Mouse (Mus musculus): ENCODE data around the gene Zkscan4. TPM values are rescaled to one million over a fixed set of nuclear protein-coding genes. Genes with fewer than 3 reads are reported as not detected.
"Not testable (repeated sequence)": the region's sequence is repeated elsewhere in the genome, so short reads cannot be mapped to it uniquely, and the experiment has no call there.

The Zkscan4 gene
- 1 to 10 TPM; 1.2 to 1.5 TPM for total RNA-seq (2021)
- long read RNA-seq, experiment 1, partial matches to known transcripts: 0 of 2 reads
- long read RNA-seq, experiment 1, other reads (novel, unspliced or antisense): 0 of 2 reads
- long read RNA-seq, experiment 2, partial matches to known transcripts: 1 of 1 reads
- long read RNA-seq, experiment 2, other reads (novel, unspliced or antisense): 0 of 1 reads

GRCm38 (mm10) chr13:21478759-21479670 is at the start of gene Zkscan4, which contains the start of gene Gm10065:
Gene Zkscan4, plus strand, starts transcription at chr13:21478907.
Gene Gm10065, minus strand, starts transcription at chr13:21479441.
- DNase-seq (ENCODE audit: low spot score in 2 of 2): peak; percentile 24 to 62

- no peak for DNase-seq (ENCODE audit: low spot score in 2 of 2)
Measured at GRCm38 (mm10) chr13:21435476-21435875, 43.2 kb upstream of the Zkscan4 start.

DNA sequence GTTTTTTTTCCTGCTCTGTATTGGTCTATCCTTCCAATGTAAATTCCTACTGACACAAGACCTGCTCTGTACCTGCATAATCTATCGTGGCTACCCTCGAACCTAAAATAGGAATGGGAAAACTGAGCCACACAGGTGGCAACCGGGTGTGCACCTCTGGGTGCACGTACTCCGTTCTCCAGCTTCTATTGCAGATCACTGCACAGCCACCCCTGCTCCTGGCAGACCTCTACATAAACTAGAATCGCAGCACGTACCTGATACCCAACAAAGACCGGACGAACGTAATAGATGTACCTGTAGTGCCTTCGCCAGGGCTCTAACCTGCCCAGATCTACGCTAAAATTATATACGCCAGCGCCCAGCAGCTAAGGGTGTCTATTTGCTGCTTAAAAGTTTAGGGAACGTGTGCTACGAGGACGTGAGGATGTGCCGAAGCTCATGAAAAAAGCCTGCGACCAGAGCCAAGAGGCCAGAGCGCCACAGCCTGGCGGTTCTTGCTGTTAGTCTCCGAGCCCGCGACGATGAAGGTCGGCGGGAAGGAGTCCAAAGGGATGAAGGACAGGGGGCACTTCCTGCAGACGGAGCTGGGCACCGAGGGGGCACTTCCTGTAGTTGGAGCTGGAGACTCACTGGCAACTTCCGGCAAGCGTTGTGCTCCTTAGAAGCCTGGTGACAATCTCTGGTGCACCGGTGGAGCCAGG is 38.1 kb upstream of the Zkscan4 start, which contains the start of gene Pgbd1:
Gene Pgbd1 (minus strand): TSS at position 556 of the 704 bp plus-strand sequence.
- DNase-seq (ENCODE audit: low spot score in 2 of 2): peak; percentile 18 to 45

DNA sequence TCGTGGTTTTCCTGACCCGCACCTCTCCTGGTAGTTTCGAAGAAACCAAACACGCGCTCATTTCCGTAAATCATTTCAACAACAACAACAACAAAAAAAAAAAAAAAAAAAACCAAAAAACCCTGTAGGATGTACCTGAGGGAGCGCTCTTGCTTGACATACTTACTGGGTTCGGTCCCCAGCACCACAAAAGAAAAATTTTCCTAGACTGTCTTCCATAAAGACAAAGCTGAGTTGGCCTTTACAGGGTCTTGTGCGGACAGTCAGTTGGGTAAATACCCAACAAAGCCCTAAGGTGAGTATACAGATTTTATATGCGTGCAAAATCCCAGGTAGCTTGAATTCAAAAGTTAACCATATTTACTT is 37.5 kb upstream of the Zkscan4 start:
- DNase-seq (ENCODE audit: low spot score in 2 of 2): no peak

- no peak for DNase-seq (ENCODE audit: low spot score in 2 of 2)
Measured at GRCm38 (mm10) chr13:21446796-21447195, 31.9 kb upstream of the Zkscan4 start.

DNA sequence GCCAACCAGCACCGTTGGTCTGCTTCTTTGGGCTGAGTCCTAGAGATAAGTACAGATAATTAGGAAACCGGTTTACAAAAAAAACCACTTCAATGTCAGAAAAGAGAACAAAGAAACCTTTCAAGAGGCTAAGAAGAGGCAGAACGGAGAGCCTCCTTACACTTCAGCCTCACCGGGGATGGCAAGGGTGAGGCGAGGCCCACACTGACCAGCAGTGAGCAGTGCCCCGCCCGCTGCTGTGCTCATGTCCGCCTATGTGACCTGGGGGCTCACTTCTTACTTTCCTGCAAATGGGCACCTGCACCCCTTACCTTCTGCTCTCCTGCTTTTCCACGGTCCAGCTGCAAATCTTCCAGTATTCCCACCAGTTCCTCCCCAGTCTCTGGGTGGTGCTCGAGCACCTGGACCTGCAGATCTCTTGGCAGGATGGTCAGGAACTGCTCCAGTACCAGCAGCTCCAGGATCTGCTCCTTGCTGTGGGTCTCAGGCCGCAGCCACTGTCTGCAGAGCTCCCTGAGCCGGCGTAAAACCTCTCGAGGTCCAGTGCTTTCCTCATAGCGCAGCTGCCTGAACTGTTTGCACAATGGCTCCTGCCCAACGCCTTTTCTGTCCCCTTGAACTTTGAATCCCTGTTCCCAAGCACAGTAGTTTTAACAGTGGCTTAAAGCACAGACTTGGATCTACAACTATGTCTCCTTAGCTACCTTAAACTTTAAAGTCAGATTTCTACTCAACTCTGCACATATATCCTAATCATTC is 30.7 kb upstream of the Zkscan4 start:
- no peak for DNase-seq (ENCODE audit: low spot score in 2 of 2)

- DNase-seq (ENCODE audit: low spot score in 2 of 2): no peak
Measured at GRCm38 (mm10) chr13:21453042-21453441, 25.7 kb upstream of the Zkscan4 start.

- peak; percentile 43 to 82 for DNase-seq (ENCODE audit: low spot score in 2 of 2)
Measured at GRCm38 (mm10) chr13:21453449-21453848, 25.3 kb upstream of the Zkscan4 start, which contains the start of gene Zscan26. Gene Zscan26, minus strand, starts transcription at chr13:21453730.

GRCm38 (mm10) chr13:21454133-21454532 is 24.6 kb upstream of the Zkscan4 start:
- DNase-seq (ENCODE audit: low spot score in 2 of 2): no peak

GRCm38 (mm10) chr13:21456347-21456746 is 22.4 kb upstream of the Zkscan4 start:
- DNase-seq (ENCODE audit: low spot score in 2 of 2): no peak

- not testable (repeated sequence) for DNase-seq (ENCODE audit: low spot score in 2 of 2)
Measured at GRCm38 (mm10) chr13:21462516-21462915, 16.2 kb upstream of the Zkscan4 start.

DNA sequence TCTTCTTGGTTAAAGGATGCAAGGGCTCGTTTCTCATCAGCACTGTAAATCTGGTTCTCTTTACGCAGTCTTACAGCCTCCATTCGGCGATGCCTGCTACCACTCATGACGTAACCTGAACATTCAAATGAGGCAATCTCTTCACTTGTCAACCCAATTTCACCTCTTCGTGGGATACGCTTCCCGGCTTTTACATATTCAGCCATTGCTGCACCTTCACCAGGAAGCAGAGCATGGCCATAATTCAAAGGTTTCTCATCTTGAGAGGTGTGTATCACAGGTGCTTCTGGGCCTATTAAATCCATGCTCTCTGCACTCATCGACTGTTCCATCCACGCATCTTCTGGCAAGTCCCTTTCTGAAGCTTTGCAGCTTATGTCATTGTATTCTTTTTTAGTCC is 11.4 kb upstream of the Zkscan4 start:
- DNase-seq (ENCODE audit: low spot score in 2 of 2): no peak

- peak; percentile 58 to 79 for DNase-seq (ENCODE audit: low spot score in 2 of 2)
Measured at GRCm38 (mm10) chr13:21468061-21469019, 10.4 kb upstream of the Zkscan4 start, which contains the start of gene Nkapl. Gene Nkapl, minus strand, starts transcription at chr13:21468509.

GRCm38 (mm10) chr13:21469097-21469496 is 9.6 kb upstream of the Zkscan4 start:
- no peak for DNase-seq (ENCODE audit: low spot score in 2 of 2)

GRCm38 (mm10) chr13:21472427-21472826 is 6.3 kb upstream of the Zkscan4 start:
- DNase-seq (ENCODE audit: low spot score in 2 of 2): no peak

DNA sequence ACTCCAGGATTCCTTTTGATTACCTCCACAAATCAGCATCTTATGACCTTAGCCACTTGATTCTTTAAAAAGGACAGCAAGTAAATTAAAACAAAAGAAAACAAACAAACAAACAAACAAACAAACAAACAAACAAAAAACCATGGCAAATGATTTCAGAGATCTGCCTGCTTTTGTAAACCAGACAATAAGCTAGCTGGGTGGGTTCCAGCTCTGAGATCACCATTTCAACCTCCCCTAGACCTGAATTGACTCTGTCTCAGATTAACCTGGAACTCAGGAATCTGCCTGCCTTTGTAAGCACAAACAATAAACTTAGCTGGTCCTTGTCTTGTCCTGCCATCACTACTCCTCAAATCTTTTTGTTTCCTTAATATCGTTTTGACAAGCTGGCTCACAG is 8.2 kb downstream of the Zkscan4 start:
- no peak for DNase-seq (ENCODE audit: low spot score in 2 of 2)

DNA sequence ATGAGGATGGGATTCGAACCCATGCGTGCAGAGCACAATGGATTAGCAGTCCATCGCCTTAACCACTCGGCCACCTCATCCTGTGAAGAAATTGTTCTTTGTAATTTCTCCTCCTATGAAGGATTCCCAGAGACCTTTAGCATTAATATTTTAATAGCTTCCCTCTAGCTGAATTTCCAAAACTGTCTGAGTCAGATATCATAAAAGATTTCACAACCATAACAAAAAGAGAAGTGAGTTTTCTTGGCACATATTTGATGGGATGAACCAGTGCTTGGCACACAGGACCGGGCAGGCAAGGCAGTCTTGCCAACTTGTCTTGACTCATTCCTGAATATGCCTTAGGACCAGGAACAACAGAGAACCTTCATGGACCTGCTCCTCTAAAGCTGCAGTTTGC is 14.1 kb downstream of the Zkscan4 start:
- no peak for DNase-seq (ENCODE audit: low spot score in 2 of 2)

GRCm38 (mm10) chr13:21495080-21495479 is 16.4 kb downstream of the Zkscan4 start, which contains the start of gene AK157302:
Gene AK157302, plus strand, starts transcription at chr13:21495223.
- no peak for DNase-seq (ENCODE audit: low spot score in 2 of 2)

DNA sequence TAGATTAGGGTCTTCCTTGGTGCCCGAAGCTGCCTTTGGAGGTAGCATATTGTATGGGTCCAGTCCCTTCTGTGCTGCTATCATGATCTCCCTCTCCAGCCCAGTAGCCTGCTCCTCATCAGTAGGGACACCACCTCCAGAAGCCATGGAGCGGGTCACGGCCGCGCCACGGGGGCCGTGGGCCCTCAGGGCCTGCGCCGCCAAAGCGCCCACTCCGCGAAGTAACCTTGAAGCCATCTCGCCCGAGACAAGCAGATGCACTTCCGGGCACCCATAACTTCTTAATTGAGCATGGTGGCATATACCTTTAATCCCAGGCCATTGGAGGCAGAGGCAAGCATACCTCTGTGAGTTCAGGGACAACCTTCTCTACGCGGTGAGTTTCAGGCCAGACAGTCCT is 22.5 kb downstream of the Zkscan4 start, which contains the start of gene Gm11273:
Gene Gm11273 (minus strand): TSS at position 237 of the 400 bp plus-strand sequence.
- not testable (repeated sequence) for DNase-seq (ENCODE audit: low spot score in 2 of 2)

Measured in gastrocnemius, postnatal 4 days (tissue).